Mouse (Mus musculus): ENCODE data around the gene Olfr1513.
"Not testable (repeated sequence)": the region's sequence is repeated elsewhere in the genome, so short reads cannot be mapped to it uniquely, and the experiment has no call there.

The Olfr1513 gene

DNA sequence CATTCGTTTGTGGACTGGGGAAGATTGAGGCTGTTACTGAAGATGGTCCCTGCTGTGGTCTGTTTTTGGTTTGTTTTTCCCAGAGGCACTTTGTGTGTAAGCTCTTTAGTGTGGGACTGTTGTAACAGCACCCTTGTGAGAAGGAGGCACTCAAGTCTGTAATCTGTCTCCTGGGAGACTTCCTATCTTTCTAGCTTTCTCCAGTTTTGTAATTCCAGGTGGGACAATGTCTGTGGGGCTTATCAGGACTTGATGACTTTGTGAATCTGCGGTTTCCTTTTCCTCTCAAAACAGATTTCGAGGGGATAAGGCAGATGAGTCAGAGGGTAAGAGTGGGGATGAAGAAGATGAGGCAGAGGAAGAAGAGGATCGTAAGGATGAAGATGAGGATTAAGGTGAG, at the start of gene Olfr1513:
Gene Olfr1513 (minus strand): TSS at position 101 of the 400 bp plus-strand sequence.
- DNase-seq (ENCODE audit: low spot score in 2 of 2) = no peak

DNA sequence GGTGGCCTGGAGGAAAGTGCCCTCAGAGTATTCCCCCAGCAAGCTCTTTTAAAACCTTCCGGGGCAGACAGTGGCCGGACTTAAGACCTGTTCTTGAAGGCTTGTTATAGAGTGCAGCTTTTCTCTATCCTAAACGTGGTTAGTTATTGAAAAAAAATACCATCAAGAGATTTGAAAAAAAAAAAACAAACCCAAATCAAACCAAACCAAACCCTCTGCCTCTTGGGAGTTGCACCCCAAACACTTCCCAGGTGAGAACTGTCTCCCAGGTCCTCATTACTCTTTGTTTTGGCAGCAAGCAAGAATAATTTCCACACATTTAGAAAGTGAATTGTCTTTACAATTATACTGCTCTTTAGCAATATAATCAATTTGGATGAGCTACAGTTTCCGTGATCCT, 41.1 kb upstream of the Olfr1513 start, which contains the start of gene Olfr1511:
Gene Olfr1511 (minus strand): TSS at position 101 of the 400 bp plus-strand sequence.
- no peak for DNase-seq (ENCODE audit: low spot score in 2 of 2)

DNA sequence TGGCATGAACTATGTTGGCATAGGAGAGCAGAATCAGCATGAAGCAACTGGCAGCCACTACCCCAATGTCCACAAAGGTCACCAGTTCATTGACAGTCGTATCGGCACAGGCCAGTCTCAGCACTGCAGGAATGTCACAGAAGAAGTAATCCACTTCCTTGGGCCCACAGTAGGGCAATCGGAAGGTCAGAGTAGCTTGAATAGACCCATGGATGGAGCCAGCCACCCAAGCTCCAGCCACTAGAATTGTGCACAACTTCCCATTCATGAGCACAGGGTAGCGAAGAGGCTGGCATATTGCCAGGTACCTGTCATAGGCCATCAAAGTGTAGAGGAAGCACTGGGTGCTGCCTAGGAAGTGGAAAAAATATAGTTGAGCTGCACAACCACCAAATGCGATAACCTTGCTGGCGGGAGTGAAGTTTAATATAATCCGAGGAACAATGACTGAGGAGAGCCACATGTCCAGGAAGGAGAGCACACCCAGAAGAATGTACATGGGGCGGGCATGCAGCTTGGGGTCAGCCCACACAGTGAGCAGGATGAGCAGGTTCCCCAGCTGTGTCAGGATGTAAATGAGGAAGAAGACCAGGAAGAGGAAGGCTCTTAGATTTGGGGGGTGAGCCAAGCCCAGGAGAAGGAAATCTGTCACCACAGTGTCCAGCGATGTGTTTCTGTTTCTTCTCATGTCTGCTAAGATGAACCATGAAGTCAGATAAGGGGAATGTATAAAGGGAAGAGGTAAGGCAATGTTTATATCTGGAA, 34.1 kb upstream of the Olfr1513 start:
- DNase-seq (ENCODE audit: low spot score in 2 of 2) = not testable (repeated sequence)

DNA sequence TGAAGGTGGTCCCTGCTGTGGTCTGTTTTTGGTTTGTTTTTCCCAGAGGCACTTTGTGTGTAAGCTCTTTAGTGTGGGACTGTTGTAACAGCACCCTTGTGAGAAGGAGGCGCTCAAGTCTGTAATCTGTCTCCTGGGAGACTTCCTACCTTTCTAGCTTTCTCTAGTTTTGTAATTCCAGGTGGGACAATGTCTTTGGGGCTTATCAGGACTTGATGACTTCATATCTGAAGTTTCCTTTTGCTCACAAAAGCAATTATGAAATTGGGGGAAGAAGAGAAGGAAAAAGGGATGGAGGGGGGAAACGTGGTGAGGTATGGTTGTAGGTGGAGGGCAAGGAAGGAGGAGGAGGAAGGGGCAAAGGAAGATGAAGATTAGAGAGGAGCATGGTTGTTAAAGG, 22.9 kb upstream of the Olfr1513 start, which contains the start of gene Olfr1512:
Gene Olfr1512 (minus strand): TSS at position 101 of the 400 bp plus-strand sequence.
- DNase-seq (ENCODE audit: low spot score in 2 of 2) = no peak

DNA sequence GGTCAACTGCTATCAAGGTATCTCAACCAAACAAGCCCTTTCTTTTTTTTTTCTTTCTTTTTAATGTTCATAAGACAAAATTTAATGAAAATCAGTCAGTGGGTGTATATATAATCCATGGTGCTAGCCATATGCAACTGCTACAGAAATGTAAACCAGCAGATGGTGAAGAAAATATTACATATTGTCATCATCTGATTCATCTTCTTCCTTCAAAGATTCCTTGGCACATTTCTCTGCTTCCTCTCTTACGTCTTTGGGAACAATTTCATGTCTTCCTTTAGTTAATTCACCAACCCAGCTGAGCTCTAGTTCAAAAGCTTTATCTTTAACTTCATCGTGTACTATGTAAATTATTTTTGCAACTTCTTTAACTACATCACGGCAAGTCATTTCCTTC, 12.5 kb upstream of the Olfr1513 start:
- DNase-seq (ENCODE audit: low spot score in 2 of 2) = no peak

DNA sequence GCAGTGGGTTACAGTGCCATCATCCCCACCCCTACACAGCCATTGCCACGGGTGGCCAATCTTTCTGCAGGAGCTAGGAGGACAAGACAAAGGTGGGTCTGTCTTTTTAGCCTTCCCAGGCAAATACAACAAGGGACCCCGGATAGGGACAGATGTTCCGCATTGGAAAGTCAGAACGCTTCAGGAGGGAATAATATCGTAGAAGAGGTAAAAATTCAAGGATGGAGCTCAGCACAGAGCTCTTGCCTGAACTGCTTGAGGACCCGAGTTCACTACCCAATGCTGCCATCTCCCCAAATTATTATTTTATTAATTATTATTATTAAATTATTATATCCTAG, 16.7 kb downstream of the Olfr1513 start:
- no peak for DNase-seq (ENCODE audit: low spot score in 2 of 2)

DNA sequence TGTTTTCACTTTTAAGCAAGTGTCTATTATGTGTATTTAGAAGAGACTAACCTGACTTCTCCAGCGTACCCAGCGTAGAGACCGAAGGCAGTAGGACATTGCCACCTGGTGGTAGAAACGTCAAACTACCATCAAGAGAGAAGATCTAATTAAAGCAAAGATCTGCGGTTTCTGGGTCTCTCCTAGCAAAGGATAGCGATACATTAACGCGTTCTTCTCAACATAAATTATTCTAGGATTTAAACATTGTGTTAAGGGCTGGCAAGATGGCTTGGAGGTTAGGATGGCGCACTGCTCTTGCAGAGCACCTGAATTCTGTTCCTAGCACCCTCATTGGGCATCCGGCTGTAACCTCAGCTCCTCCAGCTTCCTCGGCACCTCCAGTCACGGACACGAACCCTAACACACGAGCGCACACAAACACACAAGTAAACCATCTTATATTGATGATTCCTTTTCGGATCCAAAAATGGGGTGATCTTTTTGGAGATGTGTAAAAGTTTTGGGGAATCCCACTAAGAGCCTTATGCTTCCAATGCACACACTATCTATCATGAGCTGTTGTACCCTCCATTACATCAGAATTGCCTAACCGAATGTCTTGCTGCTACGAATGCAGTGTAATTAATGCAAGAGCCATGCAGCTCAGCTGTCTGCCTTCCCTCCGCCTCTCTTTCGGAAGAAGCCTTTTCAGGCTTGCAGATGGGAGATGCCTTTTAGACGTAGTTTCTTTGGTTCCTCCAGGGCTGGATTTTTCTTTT, 17.3 kb downstream of the Olfr1513 start:
- DNase-seq (ENCODE audit: low spot score in 2 of 2) = peak; percentile 26 to 64

DNA sequence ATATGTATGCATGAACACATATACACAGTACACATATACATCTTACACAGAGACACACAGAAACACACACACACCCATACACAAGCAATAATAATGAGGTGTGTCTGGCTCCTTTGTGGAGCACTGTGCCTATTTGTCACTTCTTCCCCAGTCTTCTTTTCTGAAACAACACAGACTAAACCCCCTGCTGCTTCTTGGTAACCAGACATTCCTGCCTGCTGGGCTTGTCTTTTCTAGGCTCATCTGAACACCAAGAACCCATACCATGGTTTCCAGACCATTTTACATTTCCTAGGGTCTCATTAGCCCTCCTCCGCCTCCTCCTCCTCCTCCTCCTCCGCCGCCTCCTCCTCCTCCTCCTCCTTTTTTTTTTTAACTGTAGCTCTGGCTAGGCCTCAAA, 24.0 kb downstream of the Olfr1513 start:
- DNase-seq (ENCODE audit: low spot score in 2 of 2) = no peak

DNA sequence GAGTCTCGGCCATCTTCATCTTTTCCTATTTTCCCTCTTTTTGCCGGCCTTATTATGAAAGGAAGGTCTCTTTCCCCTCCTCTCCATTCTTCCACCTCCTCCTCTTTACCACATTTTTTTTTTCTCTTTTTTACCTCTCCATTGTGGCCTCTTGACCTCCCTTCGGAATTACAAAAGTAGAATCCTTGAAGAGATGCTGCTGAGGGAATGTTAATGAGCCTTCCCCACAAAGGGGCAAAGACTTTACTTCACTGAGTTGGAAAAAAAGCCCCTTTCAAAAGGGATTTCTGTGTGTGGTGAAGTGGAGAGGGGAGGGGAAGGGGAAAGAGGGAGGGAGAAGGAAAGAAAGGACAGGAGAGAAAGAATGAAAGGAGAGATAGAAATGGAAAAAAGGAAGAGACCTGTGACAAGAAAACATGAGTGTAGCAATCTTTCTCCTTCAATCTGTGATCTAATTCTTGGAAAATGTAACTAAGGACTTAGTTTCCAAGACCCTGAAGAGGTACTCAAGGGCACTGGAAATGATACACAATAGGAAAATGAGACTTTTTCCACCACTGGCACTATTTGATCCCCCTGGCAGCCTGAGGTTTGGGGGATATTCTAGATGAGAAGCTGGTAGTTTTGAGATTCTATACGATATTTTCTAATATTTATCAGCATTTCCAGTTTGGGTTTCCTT, 25.0 kb downstream of the Olfr1513 start:
- DNase-seq (ENCODE audit: low spot score in 2 of 2) = no peak

DNA sequence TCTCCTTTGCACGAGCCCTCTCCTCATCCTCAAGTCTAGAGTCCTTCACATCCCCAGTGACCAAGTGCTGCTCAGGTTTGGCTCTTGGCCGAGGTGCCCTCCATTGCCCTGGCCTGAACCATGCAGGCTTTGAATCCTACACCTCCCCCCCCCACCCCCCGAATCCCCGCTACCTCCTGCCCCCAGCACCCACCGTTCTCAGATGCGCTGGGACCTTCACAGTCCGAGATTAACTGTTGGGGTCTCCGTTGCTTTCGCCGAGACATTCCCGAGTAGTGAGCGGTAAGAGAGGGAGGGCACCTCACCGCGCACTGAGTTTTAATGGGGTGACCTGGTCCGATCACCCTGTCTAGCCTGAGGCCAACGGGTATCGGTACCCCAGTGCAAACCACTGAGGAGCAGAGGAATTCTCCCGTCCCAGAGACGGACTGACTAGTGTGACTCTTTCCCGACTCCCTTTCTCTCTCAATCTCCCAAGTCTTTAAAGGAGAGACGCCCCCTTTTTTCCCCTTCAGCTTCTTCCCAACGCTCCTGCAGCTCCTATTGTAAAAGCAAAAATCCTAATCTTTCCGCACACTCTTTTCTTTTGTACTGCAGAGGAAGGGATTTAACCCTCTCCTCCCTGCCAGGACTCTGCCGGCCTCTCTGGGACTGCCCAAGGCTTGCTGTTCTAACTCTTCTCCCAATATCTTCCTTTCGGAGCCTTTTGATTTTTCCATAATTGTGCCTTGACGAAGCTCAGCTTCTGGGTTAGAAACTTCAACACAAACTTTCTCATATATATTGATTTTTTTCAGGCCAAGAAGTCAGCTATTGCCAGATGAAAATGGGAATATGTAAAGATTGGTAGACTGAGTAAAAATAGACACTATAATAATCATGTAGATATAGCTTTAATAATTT, 28.0 kb downstream of the Olfr1513 start, which contains the start of gene Sall2:
Gene Sall2 (minus strand): TSS at position 853 of the 903 bp plus-strand sequence.
- DNase-seq (ENCODE audit: low spot score in 2 of 2) = no peak

DNA sequence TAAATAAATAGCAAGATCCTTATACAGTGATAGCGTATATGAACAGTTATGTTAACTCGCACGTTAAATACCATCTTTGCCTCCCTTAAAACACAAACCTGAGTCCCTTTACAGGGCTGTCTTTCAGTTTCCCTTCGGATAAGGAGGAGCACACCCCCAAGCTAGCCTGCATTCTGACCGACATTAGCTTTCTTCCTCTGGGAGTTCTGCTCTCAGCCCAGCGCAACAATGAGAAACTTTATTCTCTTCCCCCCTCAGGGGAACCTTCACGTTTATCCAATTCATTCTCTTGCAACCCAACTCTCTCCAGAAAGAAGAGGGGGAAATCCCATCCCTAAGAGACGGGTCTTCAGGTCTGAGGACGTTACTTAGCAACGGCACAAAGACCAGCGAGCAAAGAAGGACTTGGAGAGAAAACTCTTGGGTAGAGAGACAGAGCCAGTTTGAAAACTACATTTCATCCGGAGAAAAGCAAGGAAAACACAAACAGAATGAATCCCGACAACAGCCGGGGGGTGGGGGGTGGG, 28.8 kb downstream of the Olfr1513 start:
- no peak for DNase-seq (ENCODE audit: low spot score in 2 of 2)

DNA sequence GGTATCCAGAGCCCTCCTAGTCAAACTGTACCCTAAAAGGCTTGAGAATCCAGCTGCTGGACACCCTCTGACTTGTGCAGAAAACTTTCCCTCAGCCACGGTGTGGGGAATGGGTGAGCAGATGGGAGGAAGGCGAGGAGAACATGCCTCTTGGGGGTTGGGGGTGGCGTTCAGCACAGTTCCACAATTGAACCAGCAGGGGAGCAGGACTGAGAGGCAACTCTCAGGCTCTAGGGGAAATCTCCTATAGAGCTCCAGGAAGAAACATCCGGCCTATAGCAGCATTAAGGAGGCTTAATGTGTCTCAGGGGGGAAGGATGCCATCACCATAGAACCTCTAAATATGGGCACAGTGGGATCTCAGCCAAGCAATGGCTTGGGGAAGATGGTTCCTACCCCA, 30.3 kb downstream of the Olfr1513 start:
- no peak for DNase-seq (ENCODE audit: low spot score in 2 of 2)

DNA sequence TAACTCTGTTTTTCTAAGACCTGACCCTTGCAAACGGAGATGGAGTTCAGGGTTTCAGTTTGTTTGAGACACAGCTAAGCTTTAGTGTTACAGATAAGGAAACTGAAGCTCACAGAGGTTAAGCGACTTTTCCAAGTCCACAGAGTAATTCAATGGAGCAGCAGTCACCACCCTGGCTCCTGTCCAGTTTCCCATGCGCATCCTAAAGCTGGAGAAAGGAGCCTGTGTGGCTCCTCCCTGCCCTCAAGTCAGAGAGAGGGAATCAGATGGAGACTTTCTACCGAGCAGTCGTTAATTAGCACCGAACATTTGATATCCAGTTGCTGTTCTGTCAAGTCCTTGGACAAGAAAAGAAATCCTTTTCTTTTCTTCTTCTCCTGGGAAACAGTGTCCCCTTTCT, 36.8 kb downstream of the Olfr1513 start:
- DNase-seq (ENCODE audit: low spot score in 2 of 2) = no peak

DNA sequence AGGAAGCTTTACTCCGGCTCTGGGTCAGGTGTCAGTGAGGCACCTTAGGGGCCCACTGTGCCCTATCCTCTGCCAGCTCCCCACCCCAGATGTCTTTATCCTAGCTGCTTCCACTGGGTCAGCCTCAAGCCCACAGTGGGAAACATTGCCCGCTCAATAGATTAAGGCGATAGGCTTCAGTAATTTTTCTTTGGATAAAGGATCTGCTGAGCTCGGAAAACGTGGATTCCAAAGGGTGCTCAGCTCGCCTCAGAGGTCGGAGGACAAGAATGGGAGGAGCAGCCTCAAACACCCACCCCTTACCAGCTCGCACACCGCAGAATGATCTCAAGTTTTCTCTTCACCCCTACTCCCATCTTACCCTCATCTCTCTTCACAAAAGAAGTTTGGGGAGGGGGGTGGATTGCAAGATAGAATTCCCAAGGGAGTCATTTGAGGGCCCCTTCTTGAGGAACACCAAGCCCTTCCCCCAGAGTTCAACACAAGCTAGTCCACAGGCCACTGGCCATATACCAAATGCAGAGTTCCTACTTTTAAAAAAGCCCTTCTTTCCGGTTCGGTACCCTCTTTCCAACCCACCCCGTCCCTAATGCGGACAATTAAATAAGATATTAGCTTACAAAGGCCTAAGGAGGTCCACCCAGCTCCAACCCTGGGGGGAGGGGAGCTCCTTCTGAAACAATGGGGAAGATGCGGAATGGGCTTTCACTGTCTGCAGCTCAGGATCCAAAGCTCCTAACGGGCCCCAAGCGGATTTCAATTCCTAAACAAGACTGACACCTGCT, 39.6 kb downstream of the Olfr1513 start:
- no peak for DNase-seq (ENCODE audit: low spot score in 2 of 2)

DNA sequence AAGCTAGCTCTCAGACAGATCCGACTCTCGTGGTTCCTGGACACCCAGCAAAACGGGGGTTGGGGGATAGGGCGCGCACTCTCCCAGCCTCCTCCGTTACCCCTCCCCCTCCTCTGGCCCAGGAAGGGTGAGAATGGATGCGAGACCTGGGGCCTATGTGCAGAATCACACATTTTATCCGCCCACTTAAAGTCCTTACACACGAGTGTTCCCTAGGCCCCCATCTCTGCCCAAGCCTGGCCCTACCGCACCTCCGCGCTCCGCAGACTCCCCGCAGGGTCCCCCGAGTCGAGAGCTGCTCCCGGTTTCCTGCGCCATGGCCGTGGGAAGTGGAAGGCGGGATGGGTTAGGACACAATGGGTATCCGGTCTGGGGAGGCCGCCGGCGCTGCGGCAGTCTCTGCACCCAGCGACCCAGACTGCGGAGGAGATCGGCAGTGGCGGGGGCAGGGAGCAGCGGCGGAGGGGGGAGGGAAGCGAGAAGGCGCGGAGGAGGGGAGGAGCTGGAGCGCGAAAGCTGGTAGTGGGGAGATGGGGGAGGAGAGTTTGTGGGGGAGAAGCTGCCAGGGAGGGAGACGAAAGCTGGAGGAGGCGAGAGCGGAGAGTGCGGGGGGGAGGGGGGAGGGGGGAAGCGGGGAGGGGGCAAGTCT, 40.3 kb downstream of the Olfr1513 start:
- DNase-seq (ENCODE audit: low spot score in 2 of 2) = peak; percentile 14 to 55

DNA sequence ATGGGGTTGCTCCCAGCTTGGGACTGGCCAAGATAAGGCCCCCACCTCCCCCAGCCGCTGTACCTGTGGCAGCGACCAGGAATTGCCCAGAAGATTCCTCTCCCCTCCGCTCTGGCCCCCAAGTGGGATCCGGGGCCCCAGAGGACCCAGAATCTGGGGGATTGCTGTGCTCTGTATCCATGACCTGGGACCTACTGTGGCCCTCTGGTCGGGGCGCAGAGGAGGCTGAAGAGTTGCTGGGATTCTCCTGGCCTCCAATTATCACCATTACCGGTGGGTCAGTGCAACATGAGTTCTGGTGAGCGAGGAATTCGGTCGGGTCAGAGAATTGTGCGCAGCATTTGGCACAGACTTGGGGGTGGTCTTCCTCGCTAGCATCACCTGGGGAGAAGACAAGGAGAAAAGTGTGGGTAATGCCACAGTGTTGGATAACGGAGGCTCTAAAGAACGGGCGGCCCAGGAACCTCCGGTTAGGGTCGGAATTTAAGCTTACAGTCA, 40.9 kb downstream of the Olfr1513 start:
- DNase-seq (ENCODE audit: low spot score in 2 of 2) = no peak

DNA sequence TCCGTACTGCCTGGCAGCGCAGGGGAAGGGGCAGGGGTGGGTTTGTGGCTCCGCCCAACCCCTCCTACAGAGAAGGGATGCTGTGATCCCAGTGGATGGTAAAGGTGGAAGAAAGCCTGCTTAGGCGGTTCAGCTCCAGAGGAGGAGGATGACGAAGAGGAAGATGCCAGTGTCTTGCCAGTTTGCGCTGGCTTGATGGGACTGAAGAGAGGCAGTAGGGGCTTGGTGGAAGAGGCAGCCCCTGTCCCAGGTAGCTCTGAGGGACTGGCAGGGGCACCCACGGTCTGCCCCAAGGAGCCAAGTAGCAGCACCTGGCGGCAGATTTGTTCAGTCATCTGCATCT, 41.4 kb downstream of the Olfr1513 start:
- no peak for DNase-seq (ENCODE audit: low spot score in 2 of 2)

DNA sequence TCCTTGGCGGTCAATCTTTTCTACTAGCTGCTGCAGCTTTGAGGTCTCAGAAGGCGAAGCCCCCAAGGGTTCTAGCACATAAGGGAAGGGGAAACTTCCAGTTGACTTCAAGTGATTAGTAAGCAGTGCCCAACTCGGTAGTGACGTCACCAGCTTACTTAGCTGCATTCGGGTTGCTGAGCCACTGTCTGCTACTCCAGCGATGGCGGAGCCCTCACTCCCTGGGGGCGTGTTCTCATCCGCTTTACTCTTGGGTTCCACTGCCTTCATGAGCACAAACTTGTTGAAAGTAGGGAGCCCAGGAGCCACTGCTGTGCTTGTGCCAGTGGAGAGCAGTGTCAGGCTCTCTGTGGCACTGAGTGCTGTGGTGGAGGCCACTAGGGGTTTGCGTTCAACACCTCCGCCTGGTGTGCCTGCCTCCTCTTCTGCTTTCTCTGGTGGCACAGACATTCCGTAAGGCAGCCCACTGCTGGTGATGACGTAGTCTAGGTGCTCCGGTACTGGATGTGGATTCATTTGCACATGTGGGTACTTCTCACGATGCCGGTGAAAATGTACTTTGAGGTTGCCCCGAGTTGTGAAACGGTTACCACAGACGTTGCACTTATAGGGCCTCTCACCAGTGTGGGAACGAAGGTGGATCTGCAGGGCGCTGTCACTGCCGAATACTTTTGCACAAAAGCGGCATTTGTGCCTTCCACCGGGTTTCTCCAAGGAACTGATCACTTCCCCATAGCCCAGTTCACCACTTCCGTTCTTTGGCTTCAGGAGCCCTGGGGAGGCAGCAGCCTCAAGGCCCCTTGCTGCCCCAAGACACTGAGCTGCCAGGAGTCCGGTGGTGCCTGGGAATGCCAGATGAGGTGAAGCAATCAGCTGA, 42.0 kb downstream of the Olfr1513 start:
- DNase-seq (ENCODE audit: low spot score in 2 of 2) = no peak

DNA sequence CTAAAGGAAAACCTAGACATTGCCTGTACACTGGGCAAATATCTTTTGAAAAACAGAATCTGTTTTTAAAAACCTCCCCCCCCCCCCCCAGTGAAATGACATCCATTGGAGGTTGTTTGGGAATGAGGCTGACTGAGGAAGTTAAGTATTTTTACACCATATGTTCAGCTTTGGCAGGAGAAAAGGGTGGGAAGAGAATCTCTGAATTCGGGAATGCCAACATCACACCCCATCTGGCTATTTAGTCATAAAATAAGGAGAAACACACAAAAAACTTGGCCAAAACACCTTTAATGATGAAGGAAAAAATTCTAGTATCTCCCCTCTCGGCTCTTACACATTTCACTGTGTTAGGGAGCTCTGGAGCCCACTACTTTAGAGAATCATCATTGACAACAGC, 45.3 kb downstream of the Olfr1513 start:
- DNase-seq (ENCODE audit: low spot score in 2 of 2) = no peak
